Mouse (Mus musculus): ENCODE measurements around the gene Ptger2. TPM values are rescaled to one million over a fixed set of nuclear protein-coding genes. Genes with fewer than 3 reads are reported as not detected.

Ptger2 gene
- polyA plus RNA-seq, 1 experiment from 2014 or later = 0.29 TPM

GRCm38 (mm10) chr14:45000086-45000769 lies 12.2 kb downstream of the Ptger2 start:
- H3K4me3 ChIP-seq (replicated peaks) = no peak overlapping the region
- 67% methylated on average over 3 of the region's 3 CpGs for WGBS (ENCODE audit: insufficient replicate concordance)
- DNase-seq = no peak

GRCm38 (mm10) chr14:45005698-45006283 lies 17.8 kb downstream of the Ptger2 start:
- Histone ChIP-seq H3K27ac (no peak overlapping the region), H3K27me3 (no peaks in the 10 kb centered on the region), H3K4me2 (no peak overlapping the region), H3K36me3 (no peaks in the 10 kb centered on the region), H3K9ac (no peak overlapping the region), H3K4me1 (replicated peaks) (0 out of 2 replicates have a peak, but pooled peaks cover 3% of the 10 kb centered on the region), H3K4me3 (replicated peaks) (no peak overlapping the region), H3K9me3 (replicated peaks) (no peaks in the 10 kb centered on the region)
- no peak for DNase-seq
- ATAC-seq (ENCODE audit: low read depth) = no peak
- 24% methylated on average over 4 of the region's 4 CpGs for WGBS (ENCODE audit: insufficient replicate concordance)

More at GRCm38 (mm10) chr14:45000086-45000769, 12.2 kb downstream of the Ptger2 start:
- Histone ChIP-seq H3K4me2 (no peak overlapping the region), H3K4me1 (replicated peaks) (no peaks in the 10 kb centered on the region), H3K36me3 (no peaks in the 10 kb centered on the region), H3K9ac (no peak overlapping the region), H3K9me3 (replicated peaks) (no peaks in the 10 kb centered on the region), H3K27me3 (no peaks in the 10 kb centered on the region), H3K27ac (no peak overlapping the region)
- ATAC-seq (ENCODE audit: low read depth) = no peak

- ATAC-seq (ENCODE audit: low read depth) (no peak), DNase-seq (no peak)
- H3K9me3 ChIP-seq (replicated peaks) = no peaks in the 10 kb centered on the region
- no peak overlapping the region for H3K4me3 ChIP-seq (replicated peaks)
- no peaks in the 10 kb centered on the region for H3K27me3 ChIP-seq
- 67% methylated on average over 1 of the region's 1 CpGs for WGBS (ENCODE audit: insufficient replicate concordance)
- no peak overlapping the region for H3K27ac ChIP-seq
- H3K4me1 ChIP-seq (replicated peaks) = 0 out of 2 replicates have a peak, but pooled peaks cover 4% of the 10 kb centered on the region
- no peak overlapping the region for H3K9ac ChIP-seq
- no peaks in the 10 kb centered on the region for H3K36me3 ChIP-seq
- H3K4me2 ChIP-seq = no peak overlapping the region
Measured at GRCm38 (mm10) chr14:45009242-45009641, 21.2 kb downstream of the Ptger2 start.

- no peaks in the 10 kb centered on the region for H3K27me3 ChIP-seq
- no peak overlapping the region for H3K4me3 ChIP-seq (replicated peaks)
- H3K4me1 ChIP-seq (replicated peaks) = 0 out of 2 replicates have a peak, but pooled peaks cover 4% of the 10 kb centered on the region
- ATAC-seq (ENCODE audit: low read depth) (peak; percentile 81), DNase-seq (no peak)
- H3K9me3 ChIP-seq (replicated peaks) = no peaks in the 10 kb centered on the region
- H3K9ac ChIP-seq = no peak overlapping the region
- no peak overlapping the region for H3K4me2 ChIP-seq
- WGBS (ENCODE audit: insufficient replicate concordance) = 16% methylated on average over 2 of the region's 2 CpGs
- no peaks in the 10 kb centered on the region for H3K36me3 ChIP-seq
- H3K27ac ChIP-seq = no peak overlapping the region
Measured at GRCm38 (mm10) chr14:45011260-45011659, 23.3 kb downstream of the Ptger2 start.

- no peak overlapping the region for H3K27ac ChIP-seq
- no peaks in the 10 kb centered on the region for H3K9me3 ChIP-seq (replicated peaks)
- no peak overlapping the region for H3K4me2 ChIP-seq
- DNase-seq = no peak
- 0 out of 2 replicates have a peak, but pooled peaks cover 4% of the 10 kb centered on the region for H3K4me1 ChIP-seq (replicated peaks)
- H3K27me3 ChIP-seq = no peaks in the 10 kb centered on the region
- WGBS (ENCODE audit: insufficient replicate concordance) = 53% methylated on average over 6 of the region's 6 CpGs
- H3K9ac ChIP-seq = no peak overlapping the region
- no peak overlapping the region for H3K4me3 ChIP-seq (replicated peaks)
- no peaks in the 10 kb centered on the region for H3K36me3 ChIP-seq
- 0 out of 2 replicates have a peak, but pooled peaks have one; percentile 7 for ATAC-seq (ENCODE audit: low read depth)
Measured at GRCm38 (mm10) chr14:45011671-45012070, 23.7 kb downstream of the Ptger2 start.

GRCm38 (mm10) chr14:45021551-45021950 lies 33.6 kb downstream of the Ptger2 start:
- no peak for DNase-seq
- no peaks in the 10 kb centered on the region for H3K36me3 ChIP-seq
- no peak for ATAC-seq (ENCODE audit: low read depth)
- no peaks in the 10 kb centered on the region for H3K9me3 ChIP-seq (replicated peaks)
- no peak overlapping the region for H3K9ac ChIP-seq
- H3K4me3 ChIP-seq (replicated peaks) = no peak overlapping the region
- no peak overlapping the region for H3K4me2 ChIP-seq
- no peaks in the 10 kb centered on the region for H3K4me1 ChIP-seq (replicated peaks)
- no peaks in the 10 kb centered on the region for H3K27me3 ChIP-seq
- WGBS (ENCODE audit: insufficient replicate concordance) = 65% methylated on average over 3 of the region's 3 CpGs
- H3K27ac ChIP-seq = no peak overlapping the region

GRCm38 (mm10) chr14:45034293-45034692 lies 46.3 kb downstream of the Ptger2 start:
- ATAC-seq (ENCODE audit: low read depth) = no peak
- no peak overlapping the region for H3K27ac ChIP-seq

GRCm38 (mm10) chr14:45036579-45036978 lies 48.6 kb downstream of the Ptger2 start:
- 65% methylated on average over 1 of the region's 1 CpGs for WGBS (ENCODE audit: insufficient replicate concordance)
- H3K4me2 ChIP-seq = no peak overlapping the region
- peaks cover 5% of the 10 kb centered on the region; the same call in 1 of the 2 replicates for H3K4me1 ChIP-seq (replicated peaks)

More at GRCm38 (mm10) chr14:45034293-45034692, 46.3 kb downstream of the Ptger2 start:
- no peaks in the 10 kb centered on the region for H3K27me3 ChIP-seq
- DNase-seq = no peak
- H3K4me2 ChIP-seq = no peak overlapping the region
- no peak overlapping the region for H3K4me3 ChIP-seq (replicated peaks)
- WGBS (ENCODE audit: insufficient replicate concordance) = 68% methylated on average over 3 of the region's 3 CpGs
- no peaks in the 10 kb centered on the region; the same call in 1 of the 2 replicates for H3K4me1 ChIP-seq (replicated peaks)
- H3K36me3 ChIP-seq = no peaks in the 10 kb centered on the region
- no peaks in the 10 kb centered on the region for H3K9me3 ChIP-seq (replicated peaks)
- no peak overlapping the region for H3K9ac ChIP-seq

GRCm38 (mm10) chr14:45038052-45038451 lies 50.1 kb downstream of the Ptger2 start:
- WGBS (ENCODE audit: insufficient replicate concordance) = 65% methylated on average over 7 of the region's 7 CpGs
- Histone ChIP-seq H3K27ac (no peak overlapping the region), H3K4me2 (no peak overlapping the region), H3K9me3 (replicated peaks) (no peaks in the 10 kb centered on the region), H3K27me3 (no peaks in the 10 kb centered on the region), H3K4me3 (replicated peaks) (no peak overlapping the region), H3K4me1 (replicated peaks) (peaks cover 5% of the 10 kb centered on the region; the same call in 1 of the 2 replicates), H3K36me3 (no peaks in the 10 kb centered on the region), H3K9ac (no peak overlapping the region)
- ATAC-seq (ENCODE audit: low read depth) = no peak
- no peak for DNase-seq

More at GRCm38 (mm10) chr14:45036579-45036978, 48.6 kb downstream of the Ptger2 start:
- H3K27ac ChIP-seq = no peak overlapping the region
- ATAC-seq (ENCODE audit: low read depth) = no peak
- no peak for DNase-seq
- H3K36me3 ChIP-seq = no peaks in the 10 kb centered on the region
- H3K4me3 ChIP-seq (replicated peaks) = no peak overlapping the region
- no peaks in the 10 kb centered on the region for H3K27me3 ChIP-seq
- H3K9me3 ChIP-seq (replicated peaks) = no peaks in the 10 kb centered on the region
- H3K9ac ChIP-seq = no peak overlapping the region

GRCm38 (mm10) chr14:45040851-45041475 lies 53.0 kb downstream of the Ptger2 start:
- Histone ChIP-seq H3K9me3 (replicated peaks) (no peaks in the 10 kb centered on the region), H3K4me3 (replicated peaks) (no peak overlapping the region), H3K4me1 (replicated peaks) (peaks cover 5% of the 10 kb centered on the region; the same call in 1 of the 2 replicates), H3K36me3 (no peaks in the 10 kb centered on the region), H3K27me3 (no peaks in the 10 kb centered on the region), H3K9ac (no peak overlapping the region), H3K4me2 (no peak overlapping the region), H3K27ac (no peak overlapping the region)
- 34% methylated on average over 5 of the region's 5 CpGs for WGBS (ENCODE audit: insufficient replicate concordance)
- no peak for DNase-seq
- no peak for ATAC-seq (ENCODE audit: low read depth)

- H3K4me3 ChIP-seq (replicated peaks) = no peak overlapping the region
- no peak overlapping the region for H3K9ac ChIP-seq
- H3K27ac ChIP-seq = no peak overlapping the region
- ATAC-seq (ENCODE audit: low read depth) (no peak), DNase-seq (no peak)
- H3K36me3 ChIP-seq = no peaks in the 10 kb centered on the region
- no peaks in the 10 kb centered on the region for H3K27me3 ChIP-seq
- H3K9me3 ChIP-seq (replicated peaks) = no peaks in the 10 kb centered on the region
- no peak overlapping the region for H3K4me2 ChIP-seq
- H3K4me1 ChIP-seq (replicated peaks) = peaks cover 6% of the 10 kb centered on the region; the same call in 1 of the 2 replicates
- WGBS (ENCODE audit: insufficient replicate concordance) = 62% methylated on average over 2 of the region's 2 CpGs
Measured at GRCm38 (mm10) chr14:45048128-45048527, 60.1 kb downstream of the Ptger2 start.
